In genomic region chr12:65258212-65259138, GRCm38 (mm10) we compare ENCODE assay signal across 8 mouse cellular contexts. TPM values are rescaled to one million over a fixed set of nuclear protein-coding genes. Genes with fewer than 3 reads are reported as not detected.
DNase-seq lines count a peak whose midpoint lies in the region; ATAC-seq lines count a peak whose summit lies in the region.

No protein-coding gene starts in this region.

- H3K36me3 ChIP-seq in forebrain, embryonic 12.5 days (replicated peaks) = no peaks in the 10 kb centered on the region
- no peaks in the 10 kb centered on the region for H3K36me3 ChIP-seq in hindbrain, embryonic 16.5 days (ENCODE audit: control insufficient read depth, insufficient read depth, low read length)
- H3K36me3 ChIP-seq in liver, embryonic 12.5 days = no peaks in the 10 kb centered on the region
- no peaks in the 10 kb centered on the region for H3K36me3 ChIP-seq in stomach, embryonic 15.5 days

- H3K4me2 ChIP-seq in forebrain, embryonic 12.5 days = peak overlapping the region; percentile 39
- H3K4me2 ChIP-seq in hindbrain, embryonic 16.5 days (ENCODE audit: low read length) = peak overlapping the region; percentile 43
- H3K4me2 ChIP-seq in liver, embryonic 12.5 days = peak overlapping the region; percentile 43
- H3K4me2 ChIP-seq in stomach, embryonic 15.5 days = peak overlapping the region; percentile 23; the same call in 1 of the 2 replicates

- peak; percentile 30 to 31 for DNase-seq in right cerebral cortex, postnatal 10 days (ENCODE audit: low spot score in 2 of 2)
- no peak for DNase-seq in right cerebral cortex, postnatal 36 days (ENCODE audit: low spot score in 2 of 2)
- no peak for DNase-seq in cerebellum, adult 9-11 months
- no peak for DNase-seq in left cerebral cortex, postnatal 14 days (ENCODE audit: low spot score in 2 of 2)

- no peaks in the 10 kb centered on the region for H3K9me3 ChIP-seq in forebrain, embryonic 12.5 days
- H3K9me3 ChIP-seq in hindbrain, embryonic 16.5 days (ENCODE audit: control insufficient read depth, low read length) = no peaks in the 10 kb centered on the region; the same call in 1 of the 2 replicates
- no peaks in the 10 kb centered on the region for H3K9me3 ChIP-seq in liver, embryonic 12.5 days (replicated peaks)
- no peaks in the 10 kb centered on the region for H3K9me3 ChIP-seq in stomach, embryonic 15.5 days

- no peaks in the 10 kb centered on the region for H3K27me3 ChIP-seq in forebrain, embryonic 12.5 days
- H3K27me3 ChIP-seq in hindbrain, embryonic 16.5 days (replicated peaks; ENCODE audit: control insufficient read depth, insufficient read depth, low read length) = no peaks in the 10 kb centered on the region
- H3K27me3 ChIP-seq in liver, embryonic 12.5 days (replicated peaks) = no peaks in the 10 kb centered on the region
- H3K27me3 ChIP-seq in stomach, embryonic 15.5 days (replicated peaks) = no peaks in the 10 kb centered on the region

- H3K4me1 ChIP-seq in forebrain, embryonic 12.5 days = no peaks in the 10 kb centered on the region
- H3K4me1 ChIP-seq in hindbrain, embryonic 16.5 days (ENCODE audit: control insufficient read depth, insufficient read depth, low read depth, low read length) = peaks cover 4% of the 10 kb centered on the region; the same call in 1 of the 2 replicates
- H3K4me1 ChIP-seq in liver, embryonic 12.5 days = no peaks in the 10 kb centered on the region
- H3K4me1 ChIP-seq in stomach, embryonic 15.5 days = no peaks in the 10 kb centered on the region

- WGBS in forebrain, embryonic 12.5 days = 47% methylated on average over 19 of the region's 19 CpGs
- WGBS in hindbrain, embryonic 16.5 days = 39% methylated on average over 19 of the region's 19 CpGs
- WGBS in liver, embryonic 12.5 days (ENCODE audit: insufficient replicate concordance) = 19% methylated on average over 19 of the region's 19 CpGs
- 40% methylated on average over 19 of the region's 19 CpGs for WGBS in stomach, embryonic 15.5 days

- H3K9ac ChIP-seq in forebrain, embryonic 12.5 days = no peak overlapping the region
- H3K9ac ChIP-seq in hindbrain, embryonic 16.5 days (ENCODE audit: low read depth, low read length) = no peak overlapping the region
- H3K9ac ChIP-seq in liver, embryonic 12.5 days = no peak overlapping the region
- H3K9ac ChIP-seq in stomach, embryonic 15.5 days = no peak overlapping the region

- H3K4me3 ChIP-seq in forebrain, embryonic 12.5 days (replicated peaks) = no peak overlapping the region
- no peak overlapping the region for H3K4me3 ChIP-seq in hindbrain, embryonic 16.5 days (ENCODE audit: low read length)
- H3K4me3 ChIP-seq in liver, embryonic 12.5 days = no peak overlapping the region
- H3K4me3 ChIP-seq in stomach, embryonic 15.5 days (replicated peaks) = peak overlapping the region; percentile 5; the same call in 1 of the 2 replicates

- H3K27ac ChIP-seq in forebrain, embryonic 12.5 days = no peak overlapping the region
- no peak overlapping the region for H3K27ac ChIP-seq in hindbrain, embryonic 16.5 days (ENCODE audit: low read depth, low read length)
- H3K27ac ChIP-seq in liver, embryonic 12.5 days = no peak overlapping the region; the same call in 1 of the 2 replicates
- no peak overlapping the region for H3K27ac ChIP-seq in stomach, embryonic 15.5 days

- intact Hi-C loops in left cerebral cortex, postnatal 14 days (cut with DNase I) = no loop called here

- ATAC-seq in forebrain, embryonic 12.5 days (ENCODE audit: low FRiP score) = peak; percentile 51
- 0 out of 2 replicates have a peak, but pooled peaks have one; percentile 69 for ATAC-seq in hindbrain, embryonic 16.5 days
- ATAC-seq in liver, embryonic 12.5 days = no peak
- ATAC-seq in stomach, embryonic 15.5 days (ENCODE audit: insufficient read depth, low FRiP score, low read depth) = no peak

RNA-seq across cellular contexts. Expression of gene Wdr20rt, which starts 33.2 kb away (rescaled TPM):
- polyA plus RNA-seq in forebrain, embryonic 12.5 days (2016; fragmentation: Nextera tagmentation; extraction: Ambion mirVana) = not detected in 2 replicates
- polyA plus RNA-seq in hindbrain, embryonic 16.5 days (2015; fragmentation: Nextera tagmentation; extraction: Ambion mirVana) = not detected in 2 replicates
- not detected in 2 replicates for polyA plus RNA-seq in liver, embryonic 12.5 days (2016; fragmentation: Nextera tagmentation; extraction: Ambion mirVana)
- not detected in 2 replicates for polyA plus RNA-seq in stomach, embryonic 15.5 days (2015; fragmentation: Nextera tagmentation; extraction: Ambion mirVana)
- not detected for total RNA-seq in left cerebral cortex, postnatal 14 days (2021)

Comparison
In these comparisons a context has a peak if more than half of its experiments do, and no peak if none do; other contexts are left out.
1. DNase-seq: peak in right cerebral cortex, postnatal 10 days (2 of 2); none in right cerebral cortex, postnatal 36 days (0 of 2), cerebellum, adult 9-11 months (single experiment) and left cerebral cortex, postnatal 14 days (0 of 2).
2. ATAC-seq: peak in forebrain, embryonic 12.5 days (single experiment) and hindbrain, embryonic 16.5 days (single experiment); none in liver, embryonic 12.5 days (single experiment) and stomach, embryonic 15.5 days (single experiment).
3. Peak in every context shown above with its lines, with median percentiles within 50 percentile points of each other: H3K4me2 ChIP-seq.